Mouse (Mus musculus): ENCODE measurements at regions not wholly inside any gene's neighbourhood (a gene's known extent, or its start where the extent isn't known, plus 50 kb on each side); places are given as distances from the start of the nearest gene placed in this dataset.

GRCm38 (mm10) chr3:78358377-78358776 lies 927.9 kb downstream of the Rapgef2 start:
- Histone ChIP-seq H3K36me3 (ENCODE audit: control insufficient read depth, insufficient read depth, low read length, poor library complexity, severe bottlenecking) (no peaks in the 10 kb centered on the region), H3K4me3 (ENCODE audit: insufficient read depth in 1 of 2, low read depth in 1 of 2, low read length in 2 of 2, poor library complexity in 1 of 2, severe bottlenecking in 1 of 2) (no peak overlapping the region), H3K9me3 (ENCODE audit: control insufficient read depth, insufficient read depth, low read depth, low read length) (no peaks in the 10 kb centered on the region), H3K9ac (ENCODE audit: insufficient read depth, low read depth, low read length, poor library complexity, severe bottlenecking) (no peak overlapping the region), H3K4me1 (ENCODE audit: control insufficient read depth in 2 of 2, insufficient read depth in 2 of 2, low read length in 2 of 2, poor library complexity in 1 of 2) (no peaks in the 10 kb centered on the region), H3K27ac (ENCODE audit: insufficient read depth, low read depth, low read length, poor library complexity, severe bottlenecking) (no peak overlapping the region)
- in situ Hi-C loops (cut with MboI; ENCODE audit: low sequenced_read_pairs in 2 of 2, unreplicated experiment in 2 of 2), result no loop called here
- peak; percentile 39 for DNase-seq (ENCODE audit: low read depth, low spot score)
- 0 out of 2 replicates have a peak, but pooled peaks have one; percentile 6 for TF ChIP-seq ZC3H11A (IDR thresholded peaks at IDR 0.05; ENCODE audit: borderline replicate concordance, low read depth, low read length)
- TF ChIP-seq MAFK (IDR thresholded peaks at IDR 0.05; ENCODE audit: insufficient read depth, low read depth, low read length), result no peak

GRCm38 (mm10) chr3:78339891-78340290 lies 946.4 kb downstream of the Rapgef2 start:
- no peak for TF ChIP-seq ZNF384 (IDR thresholded peaks at IDR 0.05; ENCODE audit: low read depth, low read length)
- TF ChIP-seq MAFK (IDR thresholded peaks at IDR 0.05; ENCODE audit: insufficient read depth, low read depth, low read length), result no peak
- no peak for TF ChIP-seq CHD2 (IDR thresholded peaks at IDR 0.05; ENCODE audit: low read depth, low read length)
- no peak for TF ChIP-seq ZC3H11A (IDR thresholded peaks at IDR 0.05; ENCODE audit: borderline replicate concordance, low read depth, low read length)
- no peak for TF ChIP-seq HCFC1 (IDR thresholded peaks at IDR 0.05; ENCODE audit: borderline replicate concordance, insufficient read depth, low read length)
- Histone ChIP-seq H3K4me1 (ENCODE audit: control insufficient read depth in 2 of 2, insufficient read depth in 2 of 2, low read length in 2 of 2, poor library complexity in 1 of 2) (no peaks in the 10 kb centered on the region), H3K4me3 (ENCODE audit: insufficient read depth in 1 of 2, low read depth in 1 of 2, low read length in 2 of 2, poor library complexity in 1 of 2, severe bottlenecking in 1 of 2) (0 out of 4 replicates have a peak overlapping the region, but pooled peaks of 1 of the 2 experiments have one; percentile 17), H3K9ac (ENCODE audit: insufficient read depth, low read depth, low read length, poor library complexity, severe bottlenecking) (no peak overlapping the region), H3K9me3 (ENCODE audit: control insufficient read depth, insufficient read depth, low read depth, low read length) (no peaks in the 10 kb centered on the region), H3K36me3 (ENCODE audit: control insufficient read depth, insufficient read depth, low read length, poor library complexity, severe bottlenecking) (no peaks in the 10 kb centered on the region), H3K27ac (ENCODE audit: insufficient read depth, low read depth, low read length, poor library complexity, severe bottlenecking) (no peak overlapping the region)
- in situ Hi-C loops (cut with MboI; ENCODE audit: low sequenced_read_pairs in 2 of 2, unreplicated experiment in 2 of 2), result no loop called here
- DNase-seq (ENCODE audit: low read depth, low spot score), result no peak

GRCm38 (mm10) chr3:78311630-78312406 lies 974.5 kb downstream of the Rapgef2 start:
- in situ Hi-C loops (cut with MboI; ENCODE audit: low sequenced_read_pairs in 2 of 2, unreplicated experiment in 2 of 2), result no loop called here
- Histone ChIP-seq H3K9ac (ENCODE audit: insufficient read depth, low read depth, low read length, poor library complexity, severe bottlenecking) (no peak overlapping the region), H3K4me3 (ENCODE audit: insufficient read depth in 1 of 2, low read depth in 1 of 2, low read length in 2 of 2, poor library complexity in 1 of 2, severe bottlenecking in 1 of 2) (no peak overlapping the region), H3K27ac (ENCODE audit: insufficient read depth, low read depth, low read length, poor library complexity, severe bottlenecking) (no peak overlapping the region), H3K9me3 (ENCODE audit: control insufficient read depth, insufficient read depth, low read depth, low read length) (no peaks in the 10 kb centered on the region), H3K36me3 (ENCODE audit: control insufficient read depth, insufficient read depth, low read length, poor library complexity, severe bottlenecking) (no peaks in the 10 kb centered on the region), H3K4me1 (ENCODE audit: control insufficient read depth in 2 of 2, insufficient read depth in 2 of 2, low read length in 2 of 2, poor library complexity in 1 of 2) (no peaks in the 10 kb centered on the region)
- DNase-seq (ENCODE audit: low read depth, low spot score), result no peak
- TF ChIP-seq ZC3H11A (IDR thresholded peaks at IDR 0.05; ENCODE audit: borderline replicate concordance, low read depth, low read length) (no peak), HCFC1 (IDR thresholded peaks at IDR 0.05; ENCODE audit: borderline replicate concordance, insufficient read depth, low read length) (no peak), CHD2 (IDR thresholded peaks at IDR 0.05; ENCODE audit: low read depth, low read length) (no peak), MAFK (IDR thresholded peaks at IDR 0.05; ENCODE audit: insufficient read depth, low read depth, low read length) (no peak), ZNF384 (IDR thresholded peaks at IDR 0.05; ENCODE audit: low read depth, low read length) (no peak)

GRCm38 (mm10) chr3:78300506-78300905 lies 985.8 kb downstream of the Rapgef2 start:
- DNase-seq (ENCODE audit: low read depth, low spot score), result no peak
- Histone ChIP-seq H3K4me3 (ENCODE audit: insufficient read depth in 1 of 2, low read depth in 1 of 2, low read length in 2 of 2, poor library complexity in 1 of 2, severe bottlenecking in 1 of 2) (no peak overlapping the region), H3K9ac (ENCODE audit: insufficient read depth, low read depth, low read length, poor library complexity, severe bottlenecking) (no peak overlapping the region), H3K36me3 (ENCODE audit: control insufficient read depth, insufficient read depth, low read length, poor library complexity, severe bottlenecking) (no peaks in the 10 kb centered on the region), H3K4me1 (ENCODE audit: control insufficient read depth in 2 of 2, insufficient read depth in 2 of 2, low read length in 2 of 2, poor library complexity in 1 of 2) (no peaks in the 10 kb centered on the region), H3K27ac (ENCODE audit: insufficient read depth, low read depth, low read length, poor library complexity, severe bottlenecking) (no peak overlapping the region), H3K9me3 (ENCODE audit: control insufficient read depth, insufficient read depth, low read depth, low read length) (no peaks in the 10 kb centered on the region)
- TF ChIP-seq ZNF384 (IDR thresholded peaks at IDR 0.05; ENCODE audit: low read depth, low read length) (no peak), MAFK (IDR thresholded peaks at IDR 0.05; ENCODE audit: insufficient read depth, low read depth, low read length) (no peak), ZC3H11A (IDR thresholded peaks at IDR 0.05; ENCODE audit: borderline replicate concordance, low read depth, low read length) (no peak), HCFC1 (IDR thresholded peaks at IDR 0.05; ENCODE audit: borderline replicate concordance, insufficient read depth, low read length) (no peak), CHD2 (IDR thresholded peaks at IDR 0.05; ENCODE audit: low read depth, low read length) (no peak)
- in situ Hi-C loops (cut with MboI; ENCODE audit: low sequenced_read_pairs in 2 of 2, unreplicated experiment in 2 of 2), result no loop called here

Measured in ES-E14 (cell line).